Mouse (Mus musculus) C2C12 (cell line): ENCODE results near the gene Sf3a2. TPM values are rescaled to one million over a fixed set of nuclear protein-coding genes. Genes with fewer than 3 reads are reported as not detected.
A peak's percentile ranks its signal among the peaks of the same experiment; 100 is the strongest.

ENCODE experiments used
- H3K27me3 ChIP-seq: one replicate; pipeline ENCODE4 v1.6.1; 2011; ENCODE audit not compliant: control insufficient read depth, insufficient read depth, insufficient read length
- H3K36me3 ChIP-seq: one replicate; pipeline ENCODE4 v1.6.1; 2011; ENCODE audit not compliant: control insufficient read depth, insufficient read depth
- H3K4me3 ChIP-seq: one replicate; pipeline ENCODE4 v1.5.1; 2011; ENCODE audit warnings: mild to moderate bottlenecking, control low read depth; ENCODE audit not compliant: poor library complexity, insufficient read depth, severe bottlenecking
- H3K79me2 ChIP-seq: one replicate; pipeline ENCODE4 v1.6.1; 2011; ENCODE audit not compliant: control insufficient read depth, insufficient read depth
- H3K79me3 ChIP-seq: one replicate; pipeline ENCODE4 v1.6.1; 2011; ENCODE audit warnings: low read depth, control low read depth
- H3ac ChIP-seq: one replicate; pipeline ENCODE3; 2011; ENCODE audit warnings: low read depth; ENCODE audit not compliant: control insufficient read depth, insufficient read length
- CEBPB ChIP-seq: IDR thresholded peaks from one replicate; pipeline ENCODE4 v1.6.1; 2011; ENCODE audit warnings: low read depth, mild to moderate bottlenecking, control low read depth, moderate library complexity
- CTCF ChIP-seq: IDR thresholded peaks from one replicate; pipeline ENCODE4 v1.5.1; 2011; ENCODE audit not compliant: control insufficient read depth, insufficient read depth, insufficient read length
- FOSL1 ChIP-seq: IDR thresholded peaks from one replicate; pipeline ENCODE4 v1.8.0; 2011; ENCODE audit warnings: mild to moderate bottlenecking, low read length; ENCODE audit not compliant: poor library complexity, insufficient read depth, severe bottlenecking
- MAX ChIP-seq: IDR thresholded peaks from one replicate; pipeline ENCODE4 v1.6.1; 2011; ENCODE audit warnings: mild to moderate bottlenecking, control low read depth
- MYOD1 ChIP-seq: IDR thresholded peaks from one replicate; pipeline ENCODE4 v1.6.1; 2011; ENCODE audit warnings: low read depth; ENCODE audit not compliant: control insufficient read depth, insufficient read length
- MYOG ChIP-seq: IDR thresholded peaks from one replicate; pipeline ENCODE4 v1.6.1; 2011; ENCODE audit not compliant: control insufficient read depth, insufficient read length; ENCODE audit errors: extremely low read depth
- USF1 ChIP-seq: IDR thresholded peaks from one replicate; pipeline ENCODE4 v1.6.1; 2011; ENCODE audit warnings: low read depth, mild to moderate bottlenecking, control low read depth, moderate library complexity
- polyA plus RNA-seq: library from polyadenylated mRNA; unstranded; fragments of >200 nt; fragmentation: generic; extraction: Trizol; gene quantifications from one replicate; pipeline ENCODE4 v1.2.1, GENCODE M21; 2012; ENCODE audit warnings: missing spikeins

Gene Sf3a2
- polyA plus RNA-seq, 1 experiment = 106 TPM

- no peak for TF ChIP-seq MYOD1
- peaks cover 68% of the 10 kb centered on the region for H3K36me3 ChIP-seq
- no peak overlapping the region for H3ac ChIP-seq
- H3K79me2 ChIP-seq = peaks cover 31% of the 10 kb centered on the region
- no peak overlapping the region for H3K4me3 ChIP-seq
- H3K27me3 ChIP-seq = no peaks in the 10 kb centered on the region
- H3K79me3 ChIP-seq = peaks cover 27% of the 10 kb centered on the region
These were observed 6.3 kb downstream of the Sf3a2 start for GRCm38 (mm10) chr10:80804340-80804739.

GRCm38 (mm10) chr10:80804916-80805315 is 6.9 kb downstream of the Sf3a2 start, which contains the start of gene Amh:
Gene Amh (plus strand): TSS chr10:80805243.
- H3K36me3 ChIP-seq = peaks cover 62% of the 10 kb centered on the region
- no peaks in the 10 kb centered on the region for H3K27me3 ChIP-seq
- H3K79me2 ChIP-seq = peaks cover 25% of the 10 kb centered on the region
- no peak for TF ChIP-seq FOSL1
- TF ChIP-seq CEBPB = no peak
- TF ChIP-seq MAX = no peak
- TF ChIP-seq MYOD1 = no peak
- no peak for TF ChIP-seq CTCF
- no peak for TF ChIP-seq MYOG
- no peak for TF ChIP-seq USF1
- H3ac ChIP-seq = no peak within 1 kb of the TSS
- no peak within 1 kb of the TSS for H3K4me3 ChIP-seq
- H3K79me3 ChIP-seq = peaks cover 22% of the 10 kb centered on the region

- Histone ChIP-seq H3K79me3 (peaks cover 18% of the 10 kb centered on the region), H3K27me3 (no peaks in the 10 kb centered on the region), H3K36me3 (peaks cover 58% of the 10 kb centered on the region), H3K79me2 (peaks cover 21% of the 10 kb centered on the region), H3K4me3 (no peak overlapping the region), H3ac (no peak overlapping the region)
- no peak for TF ChIP-seq FOSL1
- no peak for TF ChIP-seq CTCF
- TF ChIP-seq MYOD1 = no peak
- no peak for TF ChIP-seq MYOG
- no peak for TF ChIP-seq USF1
- no peak for TF ChIP-seq MAX
- no peak for TF ChIP-seq CEBPB
These were observed 7.3 kb downstream of the Sf3a2 start for GRCm38 (mm10) chr10:80805322-80805721.

GRCm38 (mm10) chr10:80805925-80806324 is 7.9 kb downstream of the Sf3a2 start:
- H3K36me3 ChIP-seq = peaks cover 52% of the 10 kb centered on the region
- H3K27me3 ChIP-seq = no peaks in the 10 kb centered on the region

DNA sequence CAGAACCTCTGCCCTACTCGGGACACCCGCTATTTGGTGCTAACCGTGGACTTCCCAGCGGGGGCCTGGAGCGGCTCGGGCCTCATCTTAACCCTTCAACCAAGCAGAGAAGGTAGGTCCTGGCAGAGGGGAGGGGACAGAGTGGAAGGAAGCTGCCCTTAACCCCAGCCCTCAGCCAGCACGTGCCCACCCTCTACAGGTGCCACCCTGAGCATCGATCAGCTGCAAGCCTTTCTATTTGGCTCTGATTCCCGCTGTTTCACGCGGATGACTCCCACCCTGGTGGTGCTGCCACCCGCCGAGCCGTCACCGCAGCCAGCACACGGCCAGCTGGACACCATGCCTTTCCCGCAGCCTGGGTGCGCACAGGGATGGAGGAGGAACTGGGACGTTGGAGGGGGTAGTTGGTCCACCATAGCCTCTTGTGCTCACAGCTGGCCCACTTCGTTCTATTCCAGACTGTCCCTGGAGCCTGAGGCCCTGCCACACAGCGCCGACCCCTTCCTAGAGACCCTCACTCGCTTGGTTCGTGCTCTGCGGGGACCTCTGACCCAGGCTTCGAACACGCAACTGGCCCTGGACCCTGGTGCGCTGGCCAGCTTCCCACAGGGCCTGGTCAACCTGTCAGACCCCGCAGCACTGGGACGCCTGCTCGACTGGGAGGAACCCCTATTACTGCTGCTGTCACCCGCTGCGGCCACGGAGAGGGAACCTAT is 8.5 kb downstream of the Sf3a2 start:
- H3K4me3 ChIP-seq = no peak overlapping the region
- H3ac ChIP-seq = no peak overlapping the region
- peaks cover 47% of the 10 kb centered on the region for H3K36me3 ChIP-seq
- H3K79me2 ChIP-seq = peaks cover 10% of the 10 kb centered on the region
- H3K27me3 ChIP-seq = no peaks in the 10 kb centered on the region
- TF ChIP-seq USF1 (no peak), CTCF (no peak), MYOG (no peak), FOSL1 (no peak), MAX (no peak), CEBPB (no peak), MYOD1 (no peak)
- H3K79me3 ChIP-seq = peaks cover 7% of the 10 kb centered on the region

More at GRCm38 (mm10) chr10:80805925-80806324, 7.9 kb downstream of the Sf3a2 start:
- peaks cover 15% of the 10 kb centered on the region for H3K79me2 ChIP-seq
- peaks cover 12% of the 10 kb centered on the region for H3K79me3 ChIP-seq
- no peak for TF ChIP-seq USF1
- TF ChIP-seq MAX = no peak
- no peak for TF ChIP-seq FOSL1
- TF ChIP-seq CTCF = peak; percentile 24
- TF ChIP-seq MYOG = no peak
- TF ChIP-seq MYOD1 = no peak
- no peak overlapping the region for H3ac ChIP-seq
- H3K4me3 ChIP-seq = no peak overlapping the region

- Histone ChIP-seq H3K79me2 (peaks cover 3% of the 10 kb centered on the region), H3K36me3 (peaks cover 40% of the 10 kb centered on the region), H3ac (no peak overlapping the region), H3K4me3 (no peak overlapping the region), H3K27me3 (no peaks in the 10 kb centered on the region), H3K79me3 (peaks cover 1% of the 10 kb centered on the region)
- TF ChIP-seq CEBPB (no peak), FOSL1 (no peak), MAX (no peak), MYOG (no peak), USF1 (no peak), MYOD1 (no peak), CTCF (no peak)
These were observed 9.1 kb downstream of the Sf3a2 start for GRCm38 (mm10) chr10:80807057-80807627.
